Mouse (Mus musculus) midbrain, embryonic 16.5 days (tissue): ENCODE measurements around the gene Pdlim4. TPM values are rescaled to one million over a fixed set of nuclear protein-coding genes. Genes with fewer than 3 reads are reported as not detected.

Source experiments
- ATAC-seq: fragments of 200-750 bp; cut with Nextera tagmentation; 2 replicates; pipeline ENCODE4 v1.8.0; 2017; ENCODE audit warnings: moderate TSS enrichment
- H3K27ac ChIP-seq: fragments of 300-500 bp; sonication (generic); 2 replicates; pipeline ENCODE4 v1.5.1; 2014; ENCODE audit warnings: mild to moderate bottlenecking, low read length, mixed read lengths
- H3K27me3 ChIP-seq: fragments of 300-500 bp; sonication (generic); 2 replicates; pipeline ENCODE4 v1.6.1; 2014; ENCODE audit warnings: low read depth, low read length, mixed read lengths; ENCODE audit not compliant: control insufficient read depth, insufficient read depth
- H3K36me3 ChIP-seq: fragments of 300-500 bp; sonication (generic); 2 replicates; pipeline ENCODE4 v1.6.1; 2014; ENCODE audit warnings: mild to moderate bottlenecking, low read length, moderate library complexity, mixed read lengths; ENCODE audit not compliant: control insufficient read depth, insufficient read depth
- H3K4me1 ChIP-seq: fragments of 300-500 bp; sonication (generic); 2 replicates; pipeline ENCODE4 v1.6.1; 2014; ENCODE audit warnings: mild to moderate bottlenecking, low read length, mixed read lengths; ENCODE audit not compliant: control insufficient read depth, insufficient read depth
- H3K4me2 ChIP-seq: fragments of 300-500 bp; sonication (generic); 2 replicates; pipeline ENCODE4 v1.6.1; 2014; ENCODE audit warnings: mild to moderate bottlenecking, low read length, mixed read lengths
- H3K4me3 ChIP-seq: fragments of 300-500 bp; sonication (generic); 2 replicates; pipeline ENCODE4 v1.5.1; 2014; ENCODE audit warnings: low read depth, mild to moderate bottlenecking, low read length, moderate library complexity, mixed read lengths
- H3K9ac ChIP-seq: fragments of 300-500 bp; sonication (generic); 2 replicates; pipeline ENCODE4 v1.6.1; 2014; ENCODE audit warnings: low read depth, low read length, mixed read lengths
- H3K9me3 ChIP-seq: fragments of 300-500 bp; sonication (generic); replicated peaks from 2 replicates; pipeline ENCODE4 v1.6.1; 2014; ENCODE audit warnings: mild to moderate bottlenecking, low read length, mixed read lengths; ENCODE audit not compliant: control insufficient read depth, poor library complexity, severe bottlenecking
- WGBS: fragments of 180-500 bp; shearing (Covaris S2); extraction: QIAGEN DNeasy Blood & Tissue Kit; methylation state at CpG from one replicate; pipeline ENCODE4 v1.1.7; 2014; 5-methylcytosine and 5-hydroxymethylcytosine counted together
- polyA plus RNA-seq: library from polyadenylated mRNA; unstranded; fragments of >200 nt; fragmentation: Nextera tagmentation; extraction: Ambion mirVana; gene quantifications from 2 replicates; pipeline ENCODE4 v1.2.1, GENCODE M21; 2015

Pdlim4 gene
- polyA plus RNA-seq, 1 experiment from 2014 or later = 26.7 TPM

- WGBS = 58% methylated on average over 9 of the region's 9 CpGs
- H3K4me2 ChIP-seq = no peak overlapping the region
- no peak for ATAC-seq
- no peaks in the 10 kb centered on the region for H3K36me3 ChIP-seq
- peaks cover 7% of the 10 kb centered on the region for H3K4me1 ChIP-seq
- H3K4me3 ChIP-seq = no peak overlapping the region
- H3K9me3 ChIP-seq = no peaks in the 10 kb centered on the region
- H3K27me3 ChIP-seq = no peaks in the 10 kb centered on the region
- no peak overlapping the region for H3K9ac ChIP-seq
- no peak overlapping the region for H3K27ac ChIP-seq
These were observed 8.5 kb downstream of the Pdlim4 start for GRCm38 (mm10) chr11:54060316-54060715.

GRCm38 (mm10) chr11:54059526-54059925 lies 9.3 kb downstream of the Pdlim4 start:
- no peaks in the 10 kb centered on the region for H3K9me3 ChIP-seq
- H3K4me1 ChIP-seq = peaks cover 7% of the 10 kb centered on the region
- 41% methylated on average over 1 of the region's 1 CpGs for WGBS
- H3K27me3 ChIP-seq = no peaks in the 10 kb centered on the region
- no peak overlapping the region for H3K4me3 ChIP-seq
- H3K9ac ChIP-seq = no peak overlapping the region
- H3K36me3 ChIP-seq = no peaks in the 10 kb centered on the region
- H3K27ac ChIP-seq = peak overlapping the region; percentile 56
- no peak for ATAC-seq
- H3K4me2 ChIP-seq = no peak overlapping the region

- 7% methylated on average over 6 of the region's 6 CpGs for WGBS
- H3K9me3 ChIP-seq = no peaks in the 10 kb centered on the region
- no peaks in the 10 kb centered on the region for H3K27me3 ChIP-seq
- H3K4me2 ChIP-seq = no peak overlapping the region
- H3K36me3 ChIP-seq = no peaks in the 10 kb centered on the region
- peaks cover 7% of the 10 kb centered on the region for H3K4me1 ChIP-seq
- ATAC-seq = peak; percentile 70
- H3K9ac ChIP-seq = no peak overlapping the region
- H3K27ac ChIP-seq = peak overlapping the region; percentile 56
- no peak overlapping the region for H3K4me3 ChIP-seq
These were observed 10.2 kb downstream of the Pdlim4 start for GRCm38 (mm10) chr11:54058643-54059042.

- no peaks in the 10 kb centered on the region for H3K36me3 ChIP-seq
- WGBS = 31% methylated on average over 10 of the region's 10 CpGs
- H3K9me3 ChIP-seq = no peaks in the 10 kb centered on the region
- peak overlapping the region; percentile 40; the same call in 1 of the 2 replicates for H3K27ac ChIP-seq
- H3K27me3 ChIP-seq = no peaks in the 10 kb centered on the region
- no peak overlapping the region for H3K9ac ChIP-seq
- peak; percentile 61 for ATAC-seq
- H3K4me3 ChIP-seq = no peak overlapping the region
- no peak overlapping the region for H3K4me2 ChIP-seq
- H3K4me1 ChIP-seq = peaks cover 7% of the 10 kb centered on the region
These were observed 10.7 kb downstream of the Pdlim4 start for GRCm38 (mm10) chr11:54058056-54058617.

GRCm38 (mm10) chr11:54057428-54057827 lies 11.4 kb downstream of the Pdlim4 start:
- H3K27ac ChIP-seq = no peak overlapping the region
- no peak for ATAC-seq
- H3K4me2 ChIP-seq = no peak overlapping the region
- no peaks in the 10 kb centered on the region for H3K27me3 ChIP-seq
- no peaks in the 10 kb centered on the region for H3K36me3 ChIP-seq
- no peaks in the 10 kb centered on the region for H3K9me3 ChIP-seq
- peaks cover 7% of the 10 kb centered on the region for H3K4me1 ChIP-seq
- no peak overlapping the region for H3K4me3 ChIP-seq
- WGBS = 17% methylated on average over 1 of the region's 2 CpGs
- no peak overlapping the region for H3K9ac ChIP-seq

GRCm38 (mm10) chr11:54056132-54056531 lies 12.7 kb downstream of the Pdlim4 start:
- H3K4me1 ChIP-seq = peaks cover 7% of the 10 kb centered on the region
- 22% methylated on average over 8 of the region's 8 CpGs for WGBS
- no peak overlapping the region for H3K27ac ChIP-seq
- no peak overlapping the region for H3K9ac ChIP-seq
- no peaks in the 10 kb centered on the region for H3K9me3 ChIP-seq
- no peak overlapping the region for H3K4me3 ChIP-seq
- H3K36me3 ChIP-seq = no peaks in the 10 kb centered on the region
- no peak for ATAC-seq
- H3K4me2 ChIP-seq = no peak overlapping the region
- no peaks in the 10 kb centered on the region for H3K27me3 ChIP-seq

- H3K4me1 ChIP-seq = peaks cover 7% of the 10 kb centered on the region
- no peaks in the 10 kb centered on the region for H3K36me3 ChIP-seq
- 36% methylated on average over 5 of the region's 6 CpGs for WGBS
- no peak overlapping the region for H3K4me3 ChIP-seq
- no peaks in the 10 kb centered on the region for H3K27me3 ChIP-seq
- ATAC-seq = no peak
- H3K4me2 ChIP-seq = no peak overlapping the region
- no peak overlapping the region for H3K9ac ChIP-seq
- H3K27ac ChIP-seq = no peak overlapping the region
- H3K9me3 ChIP-seq = no peaks in the 10 kb centered on the region
These were observed 14.6 kb downstream of the Pdlim4 start for GRCm38 (mm10) chr11:54054257-54054656.

GRCm38 (mm10) chr11:54053090-54053489 lies 15.7 kb downstream of the Pdlim4 start:
- Histone ChIP-seq H3K9me3 (no peaks in the 10 kb centered on the region), H3K4me2 (no peak overlapping the region), H3K4me3 (no peak overlapping the region), H3K9ac (no peak overlapping the region), H3K36me3 (no peaks in the 10 kb centered on the region), H3K27ac (no peak overlapping the region), H3K4me1 (no peaks in the 10 kb centered on the region; the same call in 1 of the 2 replicates), H3K27me3 (no peaks in the 10 kb centered on the region)
- 91% methylated on average over 7 of the region's 7 CpGs for WGBS
- no peak for ATAC-seq

GRCm38 (mm10) chr11:54052128-54052527 lies 16.7 kb downstream of the Pdlim4 start:
- Histone ChIP-seq H3K4me2 (no peak overlapping the region), H3K9me3 (no peaks in the 10 kb centered on the region), H3K27me3 (no peaks in the 10 kb centered on the region), H3K27ac (no peak overlapping the region), H3K9ac (no peak overlapping the region), H3K4me1 (no peaks in the 10 kb centered on the region), H3K36me3 (no peaks in the 10 kb centered on the region), H3K4me3 (no peak overlapping the region)
- 95% methylated on average over 5 of the region's 5 CpGs for WGBS
- ATAC-seq = no peak
